Mouse (Mus musculus): ENCODE results near the gene Msi2.

The Msi2 gene

GRCm38 (mm10) chr11:88514151-88514926 lies 204.0 kb downstream of the Msi2 start:
- no peak for DNase-seq (ENCODE audit: low read depth)

GRCm38 (mm10) chr11:88512580-88512979 lies 205.7 kb downstream of the Msi2 start:
- DNase-seq (ENCODE audit: low read depth) = peak; percentile 66

GRCm38 (mm10) chr11:88510282-88510850 lies 207.9 kb downstream of the Msi2 start:
- DNase-seq (ENCODE audit: low read depth) = no peak

GRCm38 (mm10) chr11:88509464-88509863 lies 208.8 kb downstream of the Msi2 start:
- no peak for DNase-seq (ENCODE audit: low read depth)

GRCm38 (mm10) chr11:88508133-88508532 lies 210.2 kb downstream of the Msi2 start:
- DNase-seq (ENCODE audit: low read depth) = no peak

- DNase-seq (ENCODE audit: low read depth) = no peak
Observed at GRCm38 (mm10) chr11:88506544-88507419, 211.5 kb downstream of the Msi2 start.

GRCm38 (mm10) chr11:88506109-88506508 lies 212.2 kb downstream of the Msi2 start:
- DNase-seq (ENCODE audit: low read depth) = no peak

GRCm38 (mm10) chr11:88502566-88502965 lies 215.7 kb downstream of the Msi2 start:
- no peak for DNase-seq (ENCODE audit: low read depth)

- no peak for DNase-seq (ENCODE audit: low read depth)
Observed at GRCm38 (mm10) chr11:88498491-88498890, 219.8 kb downstream of the Msi2 start.

- no peak for DNase-seq (ENCODE audit: low read depth)
Observed at GRCm38 (mm10) chr11:88496460-88496859, 221.9 kb downstream of the Msi2 start.

GRCm38 (mm10) chr11:88495759-88496158 lies 222.6 kb downstream of the Msi2 start:
- no peak for DNase-seq (ENCODE audit: low read depth)

- no peak for DNase-seq (ENCODE audit: low read depth)
Observed at GRCm38 (mm10) chr11:88495018-88495417, 223.3 kb downstream of the Msi2 start.

- no peak for DNase-seq (ENCODE audit: low read depth)
Observed at GRCm38 (mm10) chr11:88493795-88494559, 224.3 kb downstream of the Msi2 start.

- DNase-seq (ENCODE audit: low read depth) = no peak
Observed at GRCm38 (mm10) chr11:88492585-88492984, 225.7 kb downstream of the Msi2 start.

- no peak for DNase-seq (ENCODE audit: low read depth)
Observed at GRCm38 (mm10) chr11:88489985-88490384, 228.3 kb downstream of the Msi2 start.

- no peak for DNase-seq (ENCODE audit: low read depth)
Observed at GRCm38 (mm10) chr11:88488941-88489724, 229.2 kb downstream of the Msi2 start.

GRCm38 (mm10) chr11:88488175-88488940 lies 230.0 kb downstream of the Msi2 start:
- DNase-seq (ENCODE audit: low read depth) = no peak

GRCm38 (mm10) chr11:88485987-88486386 lies 232.3 kb downstream of the Msi2 start:
- peak; percentile 19 for DNase-seq (ENCODE audit: low read depth)

GRCm38 (mm10) chr11:88485088-88485487 lies 233.2 kb downstream of the Msi2 start:
- DNase-seq (ENCODE audit: low read depth) = no peak

GRCm38 (mm10) chr11:88484047-88484446 lies 234.3 kb downstream of the Msi2 start:
- no peak for DNase-seq (ENCODE audit: low read depth)
